Mouse (Mus musculus): ENCODE data around the gene Coro1a. TPM values are rescaled to one million over a fixed set of nuclear protein-coding genes. Genes with fewer than 3 reads are reported as not detected.

Gene Coro1a
- 622 and 668 TPM in 2 replicates for polyA plus RNA-seq (2012; ENCODE audit: insufficient read depth, insufficient read length, missing spikeins)

DNA sequence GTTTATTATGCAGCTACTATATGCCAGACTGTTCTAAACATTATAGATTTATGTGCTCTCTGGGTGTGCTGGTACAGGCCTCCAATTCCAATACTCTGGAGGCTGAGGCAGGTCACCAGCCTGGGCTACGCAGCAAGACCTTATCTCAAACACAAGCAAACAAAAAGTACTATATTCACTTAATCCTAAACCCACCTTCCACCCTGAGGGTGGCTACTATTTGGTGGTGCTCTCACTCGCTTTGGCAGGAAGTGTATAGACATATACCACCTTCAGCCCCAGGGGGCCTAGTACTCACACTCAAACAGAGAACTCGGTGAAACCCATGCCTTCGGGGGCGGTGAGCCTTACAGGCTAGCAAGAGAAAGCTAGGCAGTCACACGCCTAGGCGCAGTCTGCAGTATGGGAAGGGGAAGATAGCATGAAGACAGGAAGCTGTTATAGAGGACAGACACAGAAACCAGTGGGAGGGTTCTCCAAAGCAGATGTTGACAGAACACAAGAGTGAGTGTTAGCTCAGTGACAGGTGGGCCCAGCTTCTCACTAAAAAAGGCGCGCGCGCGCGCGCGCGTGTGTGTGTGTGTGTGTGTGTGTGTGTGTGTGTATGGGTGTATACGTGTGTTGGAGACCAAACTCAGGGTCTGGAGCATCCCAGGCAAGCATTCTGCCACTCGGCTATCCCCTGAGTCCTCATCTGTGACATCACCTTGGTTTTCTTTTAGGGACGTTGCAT, at the start of gene Coro1a:
Gene Coro1a, minus strand, starts transcription at position 346 of the 733 bp plus-strand sequence.
- Histone ChIP-seq H3K4me1 (ENCODE audit: control insufficient read depth, insufficient read depth, low read length) (peaks cover 18% of the 10 kb centered on the region), H3K27ac (ENCODE audit: insufficient read depth, low read depth, low read length) (peak within 1 kb of the TSS; percentile 13; the same call in 1 of the 2 replicates), H3K4me3 (ENCODE audit: insufficient read depth, low read length) (no peak within 1 kb of the TSS)
- no peak for TF ChIP-seq CTCF (IDR thresholded peaks at IDR 0.05; ENCODE audit: low read depth, low read length)
- no peak for TF ChIP-seq POLR2A (IDR thresholded peaks at IDR 0.05; ENCODE audit: borderline replicate concordance, low read depth, low read length)

DNA sequence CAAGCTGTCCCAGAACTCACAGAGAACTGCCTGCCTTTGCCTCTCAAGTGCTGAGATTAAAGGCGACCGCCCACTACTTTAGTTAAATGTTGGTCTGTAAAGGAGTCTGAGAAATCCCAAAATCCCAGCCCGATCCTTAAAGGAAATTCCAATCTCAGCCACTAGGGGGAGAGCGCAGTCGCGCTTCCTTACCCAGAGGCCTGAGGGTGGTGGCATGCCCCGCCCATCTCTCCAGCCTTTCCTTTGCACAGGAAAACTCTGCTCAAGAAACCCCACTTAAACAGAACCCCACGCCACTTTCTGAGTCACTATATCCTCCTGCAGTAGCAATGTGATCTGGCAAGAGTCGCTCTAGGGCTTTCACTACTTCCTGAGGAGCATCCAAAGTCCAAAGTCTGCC, 47.3 kb upstream of the Coro1a start:
- Histone ChIP-seq H3K4me3 (ENCODE audit: insufficient read depth, low read length) (peak overlapping the region; percentile 26), H3K27ac (ENCODE audit: insufficient read depth, low read depth, low read length) (peak overlapping the region; percentile 44)

DNA sequence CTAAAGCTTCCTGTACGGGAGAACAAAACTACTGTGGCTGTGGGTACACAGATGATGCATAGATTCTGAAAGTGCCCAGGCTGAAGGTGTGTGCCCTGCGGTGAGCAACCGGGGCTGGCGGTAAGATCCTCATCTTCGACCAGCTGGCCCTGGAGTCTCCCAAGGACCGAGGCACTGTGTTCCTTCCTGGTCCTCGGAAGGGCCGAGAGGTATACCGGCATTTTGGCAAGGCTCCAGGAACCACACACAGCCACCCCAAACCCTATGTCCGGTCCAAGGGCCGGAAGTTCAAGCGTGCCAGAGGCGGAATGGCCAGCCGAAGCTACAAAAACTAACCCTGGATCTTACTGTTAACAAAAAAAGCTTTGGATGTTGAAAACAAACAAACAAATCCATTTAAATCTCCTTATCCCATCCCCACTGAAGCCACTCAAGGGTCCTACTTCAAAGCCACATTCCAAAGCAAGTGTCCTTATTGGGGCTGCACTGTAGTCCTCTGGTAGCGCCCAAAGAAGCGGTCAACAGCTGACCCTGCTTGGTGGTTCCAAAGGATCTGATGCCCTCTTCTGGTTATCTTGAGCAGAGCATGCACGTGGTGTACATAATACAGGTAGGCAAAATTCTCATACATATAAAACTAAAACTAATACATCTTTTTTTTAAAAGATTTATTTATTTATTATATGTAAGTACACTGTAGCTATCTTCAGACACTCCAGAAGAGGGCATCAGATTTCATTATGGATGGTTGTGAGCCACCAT, 42.2 kb upstream of the Coro1a start:
- Histone ChIP-seq H3K4me1 (ENCODE audit: control insufficient read depth, insufficient read depth, low read length) (peaks cover 50% of the 10 kb centered on the region), H3K4me3 (ENCODE audit: insufficient read depth, low read length) (no peak overlapping the region), H3K27ac (ENCODE audit: insufficient read depth, low read depth, low read length) (no peak overlapping the region)
- TF ChIP-seq CTCF (IDR thresholded peaks at IDR 0.05; ENCODE audit: low read depth, low read length) (peak; percentile 44; the same call in 1 of the 2 replicates), POLR2A (IDR thresholded peaks at IDR 0.05; ENCODE audit: borderline replicate concordance, low read depth, low read length) (no peak)

More for the DNA sequence above, 47.3 kb upstream of the Coro1a start:
- TF ChIP-seq CTCF (IDR thresholded peaks at IDR 0.05; ENCODE audit: low read depth, low read length): peak; percentile 69
- no peak for TF ChIP-seq POLR2A (IDR thresholded peaks at IDR 0.05; ENCODE audit: borderline replicate concordance, low read depth, low read length)
- peaks cover 26% of the 10 kb centered on the region for H3K4me1 ChIP-seq (ENCODE audit: control insufficient read depth, insufficient read depth, low read length)

DNA sequence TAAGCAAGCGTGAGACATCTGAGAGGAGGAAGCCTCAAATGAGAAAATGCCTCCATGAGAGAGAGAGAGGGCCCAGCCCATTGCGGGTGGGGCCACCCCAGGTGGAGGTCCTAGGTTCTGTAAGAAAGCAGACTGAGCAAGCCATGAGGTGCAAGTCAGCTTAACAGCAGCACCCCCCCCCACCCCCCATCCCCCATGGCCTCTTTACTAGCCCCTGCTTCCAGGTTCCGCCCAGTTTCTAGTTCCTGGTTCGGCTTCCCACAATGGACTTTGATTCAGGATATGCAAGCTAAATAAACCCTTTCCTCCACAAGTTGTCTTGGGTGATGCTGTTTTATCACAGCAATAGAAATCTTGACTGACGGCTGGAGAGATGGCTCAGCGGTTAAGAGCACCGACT, 41.2 kb upstream of the Coro1a start:
- H3K27ac ChIP-seq (ENCODE audit: insufficient read depth, low read depth, low read length): peak overlapping the region; percentile 83

DNA sequence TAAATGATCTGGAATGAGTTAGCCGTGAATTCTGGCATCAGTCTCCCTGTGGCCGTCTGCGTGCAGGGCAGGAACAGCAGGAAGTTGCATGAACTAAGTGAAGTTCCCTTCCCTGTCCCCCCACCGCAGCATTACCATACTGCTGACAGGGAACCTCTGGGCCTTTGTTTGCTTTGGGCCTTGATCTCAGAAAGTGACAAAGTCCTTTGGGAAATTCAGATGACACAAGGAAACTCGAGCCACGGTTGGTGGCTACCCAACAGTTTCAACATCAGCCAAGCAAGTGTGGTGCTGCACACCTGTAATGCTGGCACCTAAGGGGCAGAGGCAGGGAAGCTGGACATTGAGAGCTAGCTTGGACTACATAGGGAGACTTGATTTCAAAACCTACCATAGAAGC, 39.2 kb upstream of the Coro1a start:
- peaks cover 52% of the 10 kb centered on the region for H3K4me1 ChIP-seq (ENCODE audit: control insufficient read depth, insufficient read depth, low read length)
- H3K27ac ChIP-seq (ENCODE audit: insufficient read depth, low read depth, low read length): peak overlapping the region; percentile 99
- peak overlapping the region; percentile 64 for H3K4me3 ChIP-seq (ENCODE audit: insufficient read depth, low read length)
- TF ChIP-seq CTCF (IDR thresholded peaks at IDR 0.05; ENCODE audit: low read depth, low read length) (peak; percentile 32; the same call in 1 of the 2 replicates), POLR2A (IDR thresholded peaks at IDR 0.05; ENCODE audit: borderline replicate concordance, low read depth, low read length) (peak; percentile 79; the same call in 1 of the 2 replicates)

More for the DNA sequence above, 41.2 kb upstream of the Coro1a start:
- TF ChIP-seq CTCF (IDR thresholded peaks at IDR 0.05; ENCODE audit: low read depth, low read length) (no peak), POLR2A (IDR thresholded peaks at IDR 0.05; ENCODE audit: borderline replicate concordance, low read depth, low read length) (no peak)
- Histone ChIP-seq H3K4me1 (ENCODE audit: control insufficient read depth, insufficient read depth, low read length) (peaks cover 50% of the 10 kb centered on the region), H3K4me3 (ENCODE audit: insufficient read depth, low read length) (no peak overlapping the region)

DNA sequence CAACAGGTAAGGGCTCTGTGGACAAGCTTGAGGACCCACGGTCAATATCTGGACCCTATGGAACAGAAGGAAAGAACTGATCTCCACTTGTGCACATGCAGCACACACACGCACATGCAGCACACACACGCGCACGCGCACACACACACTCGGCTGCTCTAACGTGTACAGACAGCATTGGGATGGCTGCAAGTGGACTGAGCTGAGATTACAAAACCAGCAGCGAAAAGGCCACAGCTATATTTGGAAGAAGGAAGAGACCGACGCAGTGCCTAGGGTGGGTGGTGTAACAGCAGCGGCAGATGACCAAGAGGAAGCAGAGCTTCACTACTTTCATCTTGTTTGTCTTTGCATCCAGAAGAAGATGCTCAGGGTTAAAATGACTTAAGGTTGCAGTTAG, 38.5 kb upstream of the Coro1a start:
- peak overlapping the region; percentile 64 for H3K4me3 ChIP-seq (ENCODE audit: insufficient read depth, low read length)
- H3K27ac ChIP-seq (ENCODE audit: insufficient read depth, low read depth, low read length): peak overlapping the region; percentile 99
- H3K4me1 ChIP-seq (ENCODE audit: control insufficient read depth, insufficient read depth, low read length): peaks cover 50% of the 10 kb centered on the region
- TF ChIP-seq POLR2A (IDR thresholded peaks at IDR 0.05; ENCODE audit: borderline replicate concordance, low read depth, low read length) (no peak), CTCF (IDR thresholded peaks at IDR 0.05; ENCODE audit: low read depth, low read length) (no peak)

DNA sequence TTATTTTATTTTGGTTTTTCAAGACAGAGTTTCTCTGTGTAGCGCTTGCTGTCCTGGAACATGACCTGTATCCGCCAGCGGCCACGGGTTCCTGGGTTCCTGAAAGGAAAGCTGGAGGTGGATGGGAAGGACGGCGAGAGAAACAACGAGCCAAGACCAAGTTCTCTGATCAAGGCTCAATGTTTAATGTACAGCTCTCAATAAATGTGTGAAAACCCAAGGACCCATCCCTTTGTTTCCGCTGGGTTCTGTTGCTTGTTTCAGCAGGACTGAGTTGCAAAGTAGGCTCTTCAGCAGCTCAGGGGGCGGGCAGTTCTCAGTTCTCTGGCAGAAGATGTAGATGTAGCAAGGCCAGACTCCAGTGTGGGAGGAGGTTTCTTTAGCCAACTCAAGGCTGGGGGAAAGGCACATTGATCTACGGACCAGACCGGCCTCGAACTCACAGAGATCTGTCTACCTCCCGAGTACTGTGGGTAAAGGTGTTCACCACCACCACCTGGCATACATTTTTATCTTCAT, 34.4 kb upstream of the Coro1a start:
- H3K4me1 ChIP-seq (ENCODE audit: control insufficient read depth, insufficient read depth, low read length): peaks cover 57% of the 10 kb centered on the region
- H3K27ac ChIP-seq (ENCODE audit: insufficient read depth, low read depth, low read length): no peak overlapping the region
- TF ChIP-seq POLR2A (IDR thresholded peaks at IDR 0.05; ENCODE audit: borderline replicate concordance, low read depth, low read length) (no peak), CTCF (IDR thresholded peaks at IDR 0.05; ENCODE audit: low read depth, low read length) (no peak)
- no peak overlapping the region for H3K4me3 ChIP-seq (ENCODE audit: insufficient read depth, low read length)

DNA sequence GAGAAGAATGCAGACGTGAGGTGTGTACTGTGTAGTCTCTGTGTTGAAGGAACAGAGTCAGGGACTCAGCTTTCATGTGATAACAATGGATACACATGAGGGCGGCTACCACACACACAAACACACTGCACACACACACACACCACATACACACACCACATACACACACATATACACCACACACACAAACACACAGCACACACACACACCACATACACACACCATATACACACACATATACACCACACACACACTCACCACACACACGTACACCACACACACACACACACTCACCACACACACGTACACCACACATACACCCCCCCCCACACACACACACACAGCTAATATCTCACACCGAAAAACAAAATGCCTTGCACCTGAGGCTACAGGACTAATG, 33.9 kb upstream of the Coro1a start:
- Histone ChIP-seq H3K27ac (ENCODE audit: insufficient read depth, low read depth, low read length) (no peak overlapping the region), H3K4me3 (ENCODE audit: insufficient read depth, low read length) (no peak overlapping the region), H3K4me1 (ENCODE audit: control insufficient read depth, insufficient read depth, low read length) (peaks cover 56% of the 10 kb centered on the region)
- no peak for TF ChIP-seq CTCF (IDR thresholded peaks at IDR 0.05; ENCODE audit: low read depth, low read length)
- no peak for TF ChIP-seq POLR2A (IDR thresholded peaks at IDR 0.05; ENCODE audit: borderline replicate concordance, low read depth, low read length)

DNA sequence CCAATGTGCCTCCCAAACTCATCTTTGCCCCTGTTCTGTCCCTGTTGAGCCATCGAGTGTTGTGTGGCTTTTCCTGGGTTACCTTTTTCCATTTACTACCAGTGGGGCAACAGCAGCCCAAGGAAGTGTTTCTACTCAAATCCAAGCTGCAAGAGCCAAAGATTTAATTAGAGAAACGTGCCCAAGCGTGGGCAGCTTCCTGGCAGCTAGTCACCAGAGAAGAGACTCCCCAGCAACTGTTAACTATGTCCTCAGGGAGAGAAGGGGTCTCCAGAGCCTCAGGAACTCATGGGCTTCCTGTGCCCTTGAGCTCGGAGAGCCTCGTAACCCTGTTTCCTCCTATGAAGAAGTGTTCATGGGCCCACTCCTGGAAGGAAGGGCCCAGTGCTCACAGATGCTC, 33.4 kb upstream of the Coro1a start:
- TF ChIP-seq POLR2A (IDR thresholded peaks at IDR 0.05; ENCODE audit: borderline replicate concordance, low read depth, low read length): no peak
- no peak for TF ChIP-seq CTCF (IDR thresholded peaks at IDR 0.05; ENCODE audit: low read depth, low read length)
- no peak overlapping the region for H3K4me3 ChIP-seq (ENCODE audit: insufficient read depth, low read length)
- H3K27ac ChIP-seq (ENCODE audit: insufficient read depth, low read depth, low read length): no peak overlapping the region
- peaks cover 61% of the 10 kb centered on the region for H3K4me1 ChIP-seq (ENCODE audit: control insufficient read depth, insufficient read depth, low read length)
